In genomic region chr6:67300710-67301163, GRCm38 (mm10) we compare ENCODE assay signal across 8 mouse cellular contexts.
DNase-seq lines count a peak whose midpoint lies in the region; ATAC-seq and TF ChIP-seq lines count a peak whose summit lies in the region.

No protein-coding gene starts in this region.

- H3K4me1 ChIP-seq in forebrain, embryonic 16.5 days (replicated peaks; ENCODE audit: control insufficient read depth, insufficient read depth, low read length), result peaks cover 5% of the 10 kb centered on the region; the same call in 1 of the 2 replicates
- no peaks in the 10 kb centered on the region for H3K4me1 ChIP-seq in forebrain, embryonic 10.5 days
- H3K4me1 ChIP-seq in neural tube, embryonic 15.5 days, result no peaks in the 10 kb centered on the region
- no peaks in the 10 kb centered on the region for H3K4me1 ChIP-seq in stomach, postnatal 0 days (replicated peaks; ENCODE audit: control insufficient read depth, insufficient read depth)

- H3K27ac ChIP-seq in forebrain, embryonic 16.5 days (ENCODE audit: low read length), result no peak overlapping the region
- H3K27ac ChIP-seq in forebrain, embryonic 10.5 days, result no peak overlapping the region
- H3K27ac ChIP-seq in neural tube, embryonic 15.5 days (replicated peaks), result no peak overlapping the region
- peak overlapping the region; percentile 35 for H3K27ac ChIP-seq in stomach, postnatal 0 days (replicated peaks)

- no peak for DNase-seq in forebrain, embryonic 10.5 days (ENCODE audit: extremely low spot score, low spot score)
- DNase-seq in neural tube, embryonic 10.5 days (ENCODE audit: extremely low spot score, low spot score), result no peak
- DNase-seq in kidney, postnatal 36 days, result peak; percentile 16 to 53
- DNase-seq in stomach, postnatal 0 days (ENCODE audit: low spot score), result no peak
- no peak for DNase-seq in adrenal gland, postnatal 36 days
- no peak for DNase-seq in thymus, postnatal 25 days

- H3K9ac ChIP-seq in forebrain, embryonic 16.5 days (replicated peaks; ENCODE audit: low read depth, low read length), result no peak overlapping the region
- no peak overlapping the region for H3K9ac ChIP-seq in neural tube, embryonic 15.5 days (replicated peaks)
- no peak overlapping the region for H3K9ac ChIP-seq in stomach, postnatal 0 days (ENCODE audit: low read length)

- H3K27me3 ChIP-seq in forebrain, embryonic 16.5 days (replicated peaks; ENCODE audit: control insufficient read depth, insufficient read depth, low read length), result no peaks in the 10 kb centered on the region
- H3K27me3 ChIP-seq in forebrain, embryonic 10.5 days (ENCODE audit: poor library complexity, severe bottlenecking), result no peaks in the 10 kb centered on the region
- H3K27me3 ChIP-seq in neural tube, embryonic 15.5 days (replicated peaks), result no peaks in the 10 kb centered on the region
- H3K27me3 ChIP-seq in stomach, postnatal 0 days (ENCODE audit: control insufficient read depth, insufficient read depth, low read length), result no peaks in the 10 kb centered on the region

- H3K4me2 ChIP-seq in forebrain, embryonic 16.5 days (ENCODE audit: low read length), result no peak overlapping the region
- no peak overlapping the region for H3K4me2 ChIP-seq in neural tube, embryonic 15.5 days
- H3K4me2 ChIP-seq in stomach, postnatal 0 days (replicated peaks; ENCODE audit: low read depth), result no peak overlapping the region

- TF ChIP-seq CTCF in stomach, postnatal 0 days (IDR thresholded peaks at IDR 0.05; ENCODE audit: low read depth), result no peak

- no peak overlapping the region for H3K4me3 ChIP-seq in forebrain, embryonic 16.5 days (replicated peaks; ENCODE audit: low read length)
- H3K4me3 ChIP-seq in forebrain, embryonic 10.5 days, result no peak overlapping the region
- H3K4me3 ChIP-seq in neural tube, embryonic 15.5 days (replicated peaks), result no peak overlapping the region
- H3K4me3 ChIP-seq in stomach, postnatal 0 days (ENCODE audit: low read depth, low read length), result no peak overlapping the region

- H3K9me3 ChIP-seq in forebrain, embryonic 16.5 days (ENCODE audit: control insufficient read depth, low read length), result no peaks in the 10 kb centered on the region
- no peaks in the 10 kb centered on the region for H3K9me3 ChIP-seq in forebrain, embryonic 10.5 days
- no peaks in the 10 kb centered on the region for H3K9me3 ChIP-seq in neural tube, embryonic 15.5 days (replicated peaks)
- H3K9me3 ChIP-seq in stomach, postnatal 0 days (ENCODE audit: control insufficient read depth, low read length), result no peaks in the 10 kb centered on the region

- peak; percentile 50 for ATAC-seq in forebrain, embryonic 16.5 days
- ATAC-seq in neural tube, embryonic 15.5 days (ENCODE audit: low FRiP score), result 0 out of 2 replicates have a peak, but pooled peaks have one; percentile 18
- ATAC-seq in stomach, postnatal 0 days (ENCODE audit: low FRiP score, low TSS enrichment), result no peak

- 48% methylated on average over 6 of the region's 6 CpGs for WGBS in forebrain, embryonic 16.5 days
- 62% methylated on average over 6 of the region's 6 CpGs for WGBS in forebrain, embryonic 10.5 days
- WGBS in neural tube, embryonic 15.5 days, result 53% methylated on average over 6 of the region's 6 CpGs
- 22% methylated on average over 6 of the region's 6 CpGs for WGBS in stomach, postnatal 0 days

- no peaks in the 10 kb centered on the region for H3K36me3 ChIP-seq in forebrain, embryonic 16.5 days (ENCODE audit: control insufficient read depth, insufficient read depth)
- no peaks in the 10 kb centered on the region for H3K36me3 ChIP-seq in forebrain, embryonic 10.5 days (replicated peaks)
- H3K36me3 ChIP-seq in neural tube, embryonic 15.5 days, result no peaks in the 10 kb centered on the region
- H3K36me3 ChIP-seq in stomach, postnatal 0 days (ENCODE audit: control insufficient read depth, insufficient read depth, low read length), result no peaks in the 10 kb centered on the region

- TF ChIP-seq EP300 in stomach, postnatal 0 days (optimal IDR thresholded peaks at IDR 0.05), result peak; percentile 70

Comparison
In these comparisons a context has a peak if more than half of its experiments do, and no peak if none do; other contexts are left out.
1. DNase-seq: peak in kidney, postnatal 36 days (2 of 2); none in forebrain, embryonic 10.5 days (single experiment), neural tube, embryonic 10.5 days (single experiment), stomach, postnatal 0 days (single experiment), adrenal gland, postnatal 36 days (0 of 2) and thymus, postnatal 25 days (single experiment).